Mouse (Mus musculus) left cerebral cortex, postnatal 10 days (tissue): ENCODE measurements around the gene Esam. TPM values are rescaled to one million over a fixed set of nuclear protein-coding genes. Genes with fewer than 3 reads are reported as not detected.

Source experiments
- DNase-seq, 2 experiments: peaks; one replicate each; pipeline ENCODE4 v3.0.0; 2021 to 2022; ENCODE audit warnings: low spot score in 2 of 2, mixed read lengths in 1 of 2; ENCODE audit errors: extremely low spot score in 1 of 2
- intact Hi-C: fragments of 180-260 bp; cut with DNase I; formaldehyde crosslinking; loops from one replicate; pipeline ENCODE4 v1.15.1; 2025
- total RNA-seq, 2 experiments: library from RNA; stranded (reverse); gene quantifications; 2 replicates each; pipeline ENCODE4 v1.2.3; 2021

The Esam gene
- 10 to 100 TPM; 29.5 to 29.6 TPM for total RNA-seq

DNA sequence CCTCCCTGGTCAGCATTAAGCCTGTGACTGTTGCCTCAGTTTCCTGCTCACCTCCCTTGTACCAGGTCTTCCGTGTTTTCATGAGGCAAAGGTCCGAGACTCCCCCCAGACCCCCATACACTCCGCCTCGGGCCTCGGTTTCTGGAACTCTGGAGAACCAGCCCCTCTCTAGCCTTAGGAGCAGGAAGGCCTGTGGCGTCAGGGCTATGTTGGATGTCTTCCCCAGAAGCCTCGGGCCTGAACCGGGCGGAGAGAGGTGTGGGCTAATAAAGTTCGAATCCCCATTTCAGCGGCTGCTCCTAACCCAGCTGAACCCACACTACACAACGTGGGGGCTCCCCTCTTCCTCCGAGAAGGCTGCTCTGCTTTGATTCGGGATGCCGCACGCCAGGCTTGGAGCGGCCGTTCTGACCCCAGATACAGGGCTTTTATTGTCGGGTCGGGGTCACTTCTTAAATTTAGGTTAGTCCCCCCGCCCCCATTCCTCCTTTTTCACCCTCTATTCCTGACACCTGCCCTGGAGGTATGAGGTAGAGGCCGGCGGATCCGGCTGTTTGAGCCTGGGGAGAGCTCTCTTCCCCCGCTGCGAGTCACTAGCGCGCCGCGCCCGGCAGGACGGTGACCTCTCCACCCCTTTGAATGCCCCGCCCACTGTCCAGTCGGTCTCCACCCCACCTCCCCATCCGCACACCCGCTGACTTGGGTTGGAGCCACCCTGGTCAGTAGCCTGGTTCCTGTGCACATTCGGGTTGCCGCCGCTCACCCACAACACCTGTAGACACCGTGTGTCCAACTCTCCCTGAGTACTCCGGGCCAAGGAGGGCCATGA lies at the start of gene Esam:
Gene Esam (plus strand): TSS at position 683 of the 829 bp plus-strand sequence.
- peak in 1 of 2 experiments; percentile 92 for DNase-seq
- intact Hi-C loops, result no loop called here

DNA sequence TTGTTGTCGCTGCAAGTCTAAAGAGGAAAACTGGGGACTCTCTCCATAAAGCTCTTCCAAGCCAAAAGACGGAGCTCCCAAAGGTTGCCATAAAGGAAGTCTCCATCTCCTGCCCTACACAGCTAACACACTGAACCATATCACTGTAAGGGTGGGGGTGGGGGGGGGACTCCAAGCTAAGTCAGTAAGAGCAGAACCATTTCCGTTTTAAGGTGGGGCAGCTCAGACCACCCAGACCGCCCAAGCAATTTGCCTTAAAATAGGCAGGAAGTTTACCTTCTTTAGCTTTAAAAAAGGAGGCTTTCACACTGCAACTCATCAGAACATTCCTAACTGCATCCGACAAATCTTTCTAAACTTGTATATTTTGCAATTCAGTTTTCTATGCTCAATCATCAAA lies 42.7 kb upstream of the Esam start:
- intact Hi-C loops, result loop anchor here (5.0 kb wide), 1 partner anchor 47 kb away; no protein-coding TSS in a partner anchor

GRCm38 (mm10) chr9:37488041-37488440 lies 39.8 kb upstream of the Esam start:
- intact Hi-C loops, result loop anchor here (5.0 kb wide), 1 partner anchor 44 kb away; no protein-coding TSS in a partner anchor
- DNase-seq, result no peak

More for the DNA sequence above, 42.7 kb upstream of the Esam start:
- DNase-seq, result no peak

- intact Hi-C loops, result loop anchor here (5.0 kb wide), 1 partner anchor 43 kb away; no protein-coding TSS in a partner anchor
- DNase-seq, result peak; percentile 82 to 96
These were observed 39.1 kb upstream of the Esam start, which contains the start of gene Msantd2 for GRCm38 (mm10) chr9:37488611-37489396. Gene Msantd2, plus strand, starts transcription at chr9:37489319.

- intact Hi-C loops, result loop anchor here (5.0 kb wide), 1 partner anchor 43 kb away; no protein-coding TSS in a partner anchor
- peak in 1 of 2 experiments; percentile 62 for DNase-seq
These were observed 38.3 kb upstream of the Esam start for GRCm38 (mm10) chr9:37489446-37490120.

DNA sequence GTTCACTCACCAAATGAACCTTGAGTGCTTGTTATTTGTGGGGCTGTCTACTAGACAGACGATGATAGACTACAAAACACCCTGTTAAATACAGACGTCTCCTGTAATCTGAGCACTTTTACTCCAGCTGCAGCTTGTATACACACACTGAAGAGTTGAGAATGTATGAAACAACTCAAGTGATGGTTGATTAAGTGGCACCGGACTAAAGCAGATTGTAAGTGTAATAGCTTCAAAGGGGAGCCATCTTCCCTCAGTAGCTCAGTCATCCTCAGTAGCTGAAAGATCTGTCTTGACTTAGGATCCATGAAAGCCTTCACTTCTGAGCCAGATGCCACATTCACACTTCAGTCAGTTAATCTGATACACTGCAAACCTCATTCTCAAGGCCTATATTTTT lies 32.1 kb upstream of the Esam start:
- intact Hi-C loops, result no loop called here
- DNase-seq, result no peak

DNA sequence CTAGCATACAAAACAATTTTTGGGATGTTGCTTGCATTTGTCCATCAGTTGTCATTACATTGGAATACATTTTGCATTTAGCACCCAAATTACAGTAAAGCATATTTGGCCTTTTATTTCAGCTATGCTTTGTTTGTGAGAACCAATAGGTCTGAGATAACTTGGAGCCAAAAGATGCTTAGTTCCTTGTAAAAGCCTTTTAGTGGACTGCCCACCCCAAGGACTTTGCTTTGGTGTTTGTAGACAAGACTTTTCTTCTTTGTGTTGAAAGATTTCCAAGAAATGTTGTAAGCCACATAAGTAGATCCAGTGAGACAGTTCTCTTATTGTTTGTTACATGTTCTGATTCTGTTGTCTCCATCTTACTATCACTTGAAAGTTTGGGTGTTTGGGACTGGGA lies 31.6 kb upstream of the Esam start:
- no peak for DNase-seq
- intact Hi-C loops, result no loop called here

DNA sequence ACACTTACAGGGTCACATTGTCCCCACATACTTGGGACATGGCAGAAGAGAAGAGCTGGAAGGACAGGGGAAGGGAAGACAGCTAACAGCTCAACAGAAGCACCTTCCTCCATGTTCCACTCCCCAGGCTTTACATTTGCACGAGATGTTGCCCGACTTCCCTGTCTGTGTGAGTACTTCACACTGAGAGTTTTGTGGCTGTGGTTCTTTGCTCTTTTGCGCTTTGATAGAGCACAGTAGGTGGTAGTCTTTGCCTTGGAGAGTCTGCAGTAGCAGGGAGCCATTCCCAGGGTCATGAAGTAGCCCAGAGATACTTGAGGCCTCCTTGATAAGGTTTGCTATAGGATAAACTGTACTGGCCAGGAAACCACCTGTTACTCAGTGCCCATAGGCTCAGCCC lies 27.7 kb upstream of the Esam start:
- no peak for DNase-seq
- intact Hi-C loops, result no loop called here

DNA sequence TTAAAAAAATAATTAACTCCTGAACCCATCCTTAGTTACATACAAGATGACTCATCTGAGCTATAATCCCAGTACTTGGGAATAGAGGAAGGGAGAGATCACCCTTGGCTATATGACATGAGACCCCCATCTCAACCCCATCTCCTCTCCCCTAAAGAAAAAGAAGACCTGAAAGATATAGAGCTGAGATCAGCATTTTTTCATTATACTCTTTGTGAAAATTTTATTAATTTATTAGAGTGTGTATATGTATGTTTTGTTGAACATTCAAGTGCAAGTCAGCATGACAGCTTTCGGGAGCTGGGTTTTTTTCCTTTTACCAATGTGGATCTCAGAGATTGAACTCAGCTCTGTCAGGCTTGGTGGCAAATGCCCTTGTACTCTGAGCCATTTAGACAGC lies 26.7 kb upstream of the Esam start:
- intact Hi-C loops, result no loop called here
- no peak for DNase-seq

- intact Hi-C loops, result no loop called here
- no peak for DNase-seq
These were observed 23.5 kb upstream of the Esam start for GRCm38 (mm10) chr9:37504348-37504747.

- intact Hi-C loops, result no loop called here
- no peak for DNase-seq
These were observed 21.9 kb upstream of the Esam start for GRCm38 (mm10) chr9:37506023-37506422.

DNA sequence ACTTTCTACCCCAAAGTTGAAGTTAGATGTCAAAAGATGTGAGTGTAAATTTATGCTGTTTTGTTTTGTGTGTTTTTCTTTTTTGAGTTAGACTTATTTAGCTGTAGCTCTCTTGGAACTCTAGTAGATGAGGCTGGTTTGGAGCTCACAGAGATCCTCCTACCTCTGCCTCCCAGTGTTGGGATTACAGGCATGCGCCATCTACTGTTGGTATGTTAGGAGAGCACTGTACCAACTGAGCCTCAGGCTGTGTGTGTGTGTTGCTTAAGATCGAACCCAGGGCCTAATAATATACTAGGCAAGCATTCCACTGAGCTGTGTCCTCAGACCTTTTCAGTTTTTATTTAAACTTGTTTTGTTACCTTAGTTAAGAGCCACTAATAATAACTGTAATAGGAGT lies 15.8 kb upstream of the Esam start:
- intact Hi-C loops, result no loop called here
- DNase-seq, result no peak

DNA sequence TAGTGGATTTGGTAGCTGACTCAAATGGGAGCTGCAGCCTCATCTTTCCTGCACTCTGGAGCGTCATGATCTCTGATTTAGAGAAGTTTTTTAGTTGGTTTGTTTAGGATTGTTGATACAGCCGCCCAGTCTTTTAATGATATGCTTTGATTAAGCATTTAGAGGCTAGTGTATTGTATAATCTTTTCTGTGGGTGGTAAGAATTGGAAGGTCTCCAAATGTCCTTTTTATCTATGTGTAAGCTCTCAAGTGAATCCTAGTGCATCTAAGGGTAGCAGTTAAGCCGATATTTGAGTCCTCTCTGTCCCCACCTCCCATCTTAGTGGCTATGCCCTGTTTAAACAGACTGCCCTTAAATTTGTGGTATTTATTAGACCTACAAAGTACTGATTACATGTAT lies 13.4 kb upstream of the Esam start:
- intact Hi-C loops, result no loop called here
- no peak for DNase-seq

DNA sequence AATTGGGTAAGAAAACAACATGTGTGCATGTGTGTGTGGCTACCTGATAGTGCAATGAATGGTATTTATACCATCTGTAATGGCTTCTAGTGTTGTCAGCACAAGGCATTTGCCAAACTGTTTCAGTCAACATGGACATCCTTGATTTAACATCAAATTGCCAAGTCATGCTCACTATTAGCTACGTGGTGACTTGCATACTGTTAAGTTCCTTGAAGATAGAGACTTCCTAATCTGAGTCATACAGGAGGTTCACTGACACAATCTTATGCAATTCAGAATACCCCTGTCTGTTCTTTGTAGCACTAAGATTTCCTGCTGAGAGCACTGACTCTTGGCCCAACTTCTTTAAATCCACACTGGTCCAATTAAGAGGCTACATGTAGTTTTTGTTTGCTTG lies 10.4 kb upstream of the Esam start:
- DNase-seq, result no peak
- intact Hi-C loops, result no loop called here

GRCm38 (mm10) chr9:37518991-37519390 lies 8.9 kb upstream of the Esam start:
- intact Hi-C loops, result no loop called here
- no peak for DNase-seq

DNA sequence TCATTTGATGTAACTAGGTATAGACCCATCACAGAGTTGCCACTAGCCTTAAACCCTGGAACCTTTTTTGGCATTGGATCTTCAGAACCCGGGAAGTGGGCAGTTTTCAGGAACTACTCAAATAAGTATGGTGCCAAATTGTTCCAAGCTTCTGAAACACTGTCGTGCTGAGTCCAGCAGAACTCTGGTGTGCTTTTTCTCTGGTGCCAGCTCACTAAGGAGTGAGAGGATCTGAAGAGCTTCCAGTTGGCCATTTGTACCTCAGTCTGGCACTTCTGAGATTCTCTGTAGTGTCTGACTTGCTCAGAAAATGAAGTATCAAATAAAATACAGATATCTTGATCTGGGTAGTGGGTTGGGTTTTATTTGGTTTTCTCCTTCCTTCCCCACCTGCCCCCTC lies 7.9 kb upstream of the Esam start:
- intact Hi-C loops, result no loop called here
- no peak for DNase-seq

DNA sequence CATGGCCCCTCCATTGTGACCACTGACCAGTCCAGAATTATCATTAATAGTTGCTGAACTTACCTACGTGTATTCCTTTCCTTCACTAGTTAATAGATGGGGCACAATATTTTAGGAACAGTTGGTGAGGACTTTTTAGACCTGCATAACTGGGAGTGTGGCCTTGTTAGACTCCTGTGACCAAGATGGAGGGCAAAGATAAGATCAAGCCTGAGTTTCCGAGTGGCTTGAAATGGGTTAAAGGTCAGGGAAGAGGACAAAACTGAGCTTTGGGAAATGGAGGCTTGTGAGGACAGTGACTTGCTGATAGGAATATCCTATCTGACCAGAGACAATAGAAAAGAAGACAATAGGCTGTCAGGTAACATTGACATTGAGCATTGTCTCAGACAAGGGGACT lies 2.4 kb upstream of the Esam start:
- no peak for DNase-seq
- intact Hi-C loops, result no loop called here

- intact Hi-C loops, result no loop called here
These were observed 1.2 kb upstream of the Esam start for GRCm38 (mm10) chr9:37526443-37527395.

More at GRCm38 (mm10) chr9:37526443-37527395, 1.2 kb upstream of the Esam start:
- DNase-seq, result peak in 1 of 2 experiments; percentile 48
